Mouse (Mus musculus): Measurements from ENCODE around the gene Il2. TPM values are rescaled to one million over a fixed set of nuclear protein-coding genes. Genes with fewer than 3 reads are reported as not detected.

Il2 gene
- polyA plus RNA-seq, 1 experiment: not detected

DNA sequence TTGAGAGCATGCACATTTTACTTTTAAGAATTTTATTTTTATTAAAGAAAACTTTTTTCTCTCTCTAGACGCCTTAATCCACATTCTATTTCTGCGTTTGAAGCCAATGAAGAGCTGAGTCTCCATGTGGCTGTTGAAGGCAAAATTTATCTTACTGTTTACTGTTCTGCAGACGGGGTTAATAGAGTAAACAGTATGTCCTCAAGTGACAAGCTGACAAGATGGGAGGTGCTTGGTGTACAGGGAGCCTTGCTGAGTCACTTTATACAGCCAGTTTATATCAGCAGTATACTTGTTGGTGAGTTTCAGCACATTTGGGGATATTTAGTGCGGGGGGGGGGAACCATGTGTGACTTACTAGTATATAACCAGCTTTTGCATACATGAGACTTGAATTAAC is 40.9 kb downstream of the Il2 start:
- no peaks in the 10 kb centered on the region for H3K36me3 ChIP-seq (ENCODE audit: control insufficient read depth, insufficient read depth, low read length)
- DNase-seq (ENCODE audit: low read depth in 1 of 2, low spot score in 2 of 2): no peak
- no peaks in the 10 kb centered on the region for H3K27me3 ChIP-seq (ENCODE audit: control insufficient read depth, insufficient read depth, low read length)
- H3K27ac ChIP-seq (ENCODE audit: insufficient read depth, low read length): no peak overlapping the region
- no peak overlapping the region for H3K4me3 ChIP-seq (ENCODE audit: extremely low read depth, insufficient read depth, insufficient read length)
- WGBS: 88% methylated on average over 4 of the region's 4 CpGs
- no peak for TF ChIP-seq POLR2A (IDR thresholded peaks at IDR 0.05; ENCODE audit: low read depth, low read length)
- TF ChIP-seq CTCF (IDR thresholded peaks at IDR 0.05; ENCODE audit: extremely low read depth, insufficient read depth, insufficient read length, insufficient replicate concordance): no peak
- H3K4me1 ChIP-seq (ENCODE audit: control insufficient read depth, insufficient read depth, insufficient read length): no peaks in the 10 kb centered on the region

DNA sequence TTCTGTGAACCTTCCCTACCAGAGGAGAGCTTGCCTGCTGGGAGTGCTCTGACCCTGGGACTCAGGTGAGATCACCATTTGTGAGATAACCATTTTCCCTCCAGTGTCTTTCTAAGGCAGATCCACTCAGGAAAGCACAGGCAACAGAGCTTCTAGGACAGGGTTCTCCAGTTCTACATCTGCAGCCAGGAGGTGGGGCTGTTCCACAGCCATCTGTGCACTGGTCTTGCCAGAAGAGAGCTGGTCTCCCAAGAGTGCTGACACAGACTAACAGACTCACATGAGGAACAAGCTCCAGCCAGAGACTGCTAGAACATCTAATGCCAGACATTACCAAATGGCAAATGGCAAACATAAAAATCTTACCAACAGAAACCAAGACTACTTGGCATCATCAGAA is 52.5 kb downstream of the Il2 start:
- H3K36me3 ChIP-seq (ENCODE audit: control insufficient read depth, insufficient read depth, low read length): no peaks in the 10 kb centered on the region
- H3K4me3 ChIP-seq (ENCODE audit: extremely low read depth, insufficient read depth, insufficient read length): no peak overlapping the region
- TF ChIP-seq POLR2A (IDR thresholded peaks at IDR 0.05; ENCODE audit: low read depth, low read length): no peak
- TF ChIP-seq CTCF (IDR thresholded peaks at IDR 0.05; ENCODE audit: extremely low read depth, insufficient read depth, insufficient read length, insufficient replicate concordance): no peak
- peak in 1 of 2 experiments; percentile 8 for DNase-seq (ENCODE audit: low read depth in 1 of 2, low spot score in 2 of 2)
- H3K27me3 ChIP-seq (ENCODE audit: control insufficient read depth, insufficient read depth, low read length): no peaks in the 10 kb centered on the region
- no peaks in the 10 kb centered on the region for H3K4me1 ChIP-seq (ENCODE audit: control insufficient read depth, insufficient read depth, insufficient read length)
- no peak overlapping the region for H3K27ac ChIP-seq (ENCODE audit: insufficient read depth, low read length)

Other genes starting within 250 kb of the Il2 start
- gene Adad1, start 62.4 kb downstream of the Il2 start, polyA plus RNA-seq (2012; rRNA removed): not detected in 2 replicates
- not detected in 2 replicates for gene Il21, start 106.7 kb upstream of the Il2 start, polyA plus RNA-seq (2012; rRNA removed)
- gene Bbs12, start 186.6 kb upstream of the Il2 start, polyA plus RNA-seq (2012; rRNA removed): 0.52 and 0.54 TPM in 2 replicates
- 0.08 and 0.09 TPM in 2 replicates for gene Cetn4, start 186.7 kb upstream of the Il2 start, polyA plus RNA-seq (2012; rRNA removed)
- gene Fgf2, start 222.4 kb upstream of the Il2 start, polyA plus RNA-seq (2012; rRNA removed): 0.92 and 1.2 TPM in 2 replicates